Mouse (Mus musculus): ENCODE measurements around the gene Spcs3.
"Not testable (repeated sequence)": the region's sequence is repeated elsewhere in the genome, so short reads cannot be mapped to it uniquely, and the experiment has no call there.

Spcs3 gene

DNA sequence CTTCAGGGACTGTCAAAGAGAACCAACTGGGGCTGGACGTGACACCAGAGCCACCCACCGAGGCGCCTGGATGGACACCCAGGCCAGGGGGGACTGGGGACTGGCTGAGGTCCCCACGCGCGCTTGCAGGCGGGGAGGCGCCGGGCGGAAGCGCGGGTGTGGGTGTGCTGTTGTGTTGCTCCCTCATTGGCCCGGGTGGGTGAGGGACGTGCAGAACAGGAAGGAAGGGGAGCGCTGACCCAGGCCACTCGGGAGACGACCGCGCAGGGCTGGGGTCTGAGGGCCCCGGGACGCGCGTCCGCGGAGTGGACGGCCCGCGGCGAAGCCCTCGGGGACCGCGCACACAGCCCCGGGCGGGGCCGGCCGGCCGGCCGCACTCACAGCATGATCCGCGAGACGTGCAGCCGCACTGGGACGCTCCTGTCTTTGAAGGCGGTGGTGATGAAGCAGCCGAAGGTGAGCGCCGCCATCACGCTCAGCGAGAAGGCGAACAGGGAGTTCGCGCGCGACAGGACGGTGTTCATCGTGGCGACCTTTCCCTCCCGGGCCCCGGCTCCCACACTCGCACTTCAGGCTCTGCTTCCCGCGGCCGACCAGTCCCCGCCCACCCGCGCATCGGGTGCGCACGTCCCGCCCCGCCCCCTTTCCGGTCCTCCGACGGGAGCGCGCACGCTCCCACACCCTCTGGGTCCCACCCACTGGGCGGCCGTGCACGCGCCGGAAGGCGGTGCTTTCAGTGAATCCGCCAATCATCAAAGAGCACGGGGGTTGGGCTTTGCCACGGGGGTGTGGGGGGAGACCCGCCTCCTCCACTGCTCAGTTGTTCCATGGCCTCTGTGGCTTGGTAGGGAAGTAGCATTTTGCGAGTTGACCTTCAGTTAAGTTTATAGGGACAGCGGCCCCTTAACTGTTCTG is at the start of gene Spcs3, which contains the start of gene Asb5:
TSS of gene Spcs3 (minus strand) at position 617 of the 915 bp plus-strand sequence.
TSS of gene Asb5 (plus strand) at position 199 of the 915 bp plus-strand sequence.
- DNase-seq: peak; percentile 94

- no peak for DNase-seq
Measured at GRCm38 (mm10) chr8:54570618-54571609, 41.1 kb upstream of the Spcs3 start.

- no peak for DNase-seq
Measured at GRCm38 (mm10) chr8:54567168-54567567, 37.4 kb upstream of the Spcs3 start.

GRCm38 (mm10) chr8:54565603-54566260 is 35.9 kb upstream of the Spcs3 start:
- DNase-seq: no peak

GRCm38 (mm10) chr8:54565181-54565580 is 35.4 kb upstream of the Spcs3 start:
- DNase-seq: no peak

DNA sequence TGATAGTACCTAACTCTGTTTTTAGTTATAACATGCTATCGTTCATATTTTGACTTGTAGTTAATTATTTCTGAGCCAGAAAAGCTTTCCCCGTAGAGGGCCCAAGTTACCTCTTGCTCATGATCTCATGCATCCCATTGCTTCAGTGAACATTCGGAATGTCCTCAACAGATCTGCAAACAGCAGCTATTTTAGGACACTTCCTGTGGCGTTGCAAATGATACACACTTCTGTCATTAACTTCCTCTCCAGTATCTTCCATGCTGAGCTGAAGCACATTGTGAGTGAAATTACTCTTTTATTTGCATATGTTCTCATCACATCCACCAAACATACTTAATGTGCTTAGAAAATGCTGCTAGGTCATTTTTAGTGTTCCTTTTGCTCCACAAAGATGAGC is 32.3 kb upstream of the Spcs3 start:
- no peak for DNase-seq

DNA sequence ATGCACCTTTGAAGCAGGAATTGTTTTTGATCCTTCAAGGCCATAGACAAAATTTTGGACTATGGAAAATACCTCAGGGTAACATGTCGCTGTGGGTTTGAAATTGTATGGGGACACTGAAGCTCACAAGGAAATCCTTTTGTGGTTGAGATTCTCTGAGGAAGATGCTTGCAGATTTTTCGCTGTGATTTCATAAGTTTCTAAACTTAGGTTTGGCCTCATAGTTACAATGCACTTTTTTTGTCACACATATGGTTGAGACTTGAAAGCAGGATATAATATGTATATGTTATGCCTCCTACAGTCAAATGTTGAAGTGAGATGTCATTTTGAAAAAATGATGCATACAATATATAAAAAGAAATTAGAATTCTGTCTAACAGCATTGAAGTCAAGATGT is 25.1 kb upstream of the Spcs3 start:
- DNase-seq: no peak

GRCm38 (mm10) chr8:54550026-54550574 is 20.3 kb upstream of the Spcs3 start:
- DNase-seq: no peak

DNA sequence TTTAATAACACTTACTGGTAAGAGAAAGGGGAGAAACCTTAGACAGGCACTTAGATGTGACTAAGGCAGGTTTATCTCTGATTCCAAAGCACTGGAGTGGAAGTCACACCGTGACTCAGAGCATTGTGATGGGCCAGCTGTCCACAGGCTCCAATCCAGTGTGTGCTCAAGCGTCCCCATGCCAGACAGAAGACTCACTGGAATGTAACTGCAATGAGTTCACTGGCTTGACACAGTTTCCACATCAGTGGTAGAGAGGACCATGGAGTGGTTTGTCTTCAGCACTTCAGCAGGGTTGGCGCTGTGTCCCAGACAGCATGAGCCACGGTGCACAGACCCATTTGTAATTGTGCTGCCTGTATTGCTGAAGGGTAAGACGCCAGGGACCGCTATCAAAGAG is 18.6 kb upstream of the Spcs3 start:
- no peak for DNase-seq

DNA sequence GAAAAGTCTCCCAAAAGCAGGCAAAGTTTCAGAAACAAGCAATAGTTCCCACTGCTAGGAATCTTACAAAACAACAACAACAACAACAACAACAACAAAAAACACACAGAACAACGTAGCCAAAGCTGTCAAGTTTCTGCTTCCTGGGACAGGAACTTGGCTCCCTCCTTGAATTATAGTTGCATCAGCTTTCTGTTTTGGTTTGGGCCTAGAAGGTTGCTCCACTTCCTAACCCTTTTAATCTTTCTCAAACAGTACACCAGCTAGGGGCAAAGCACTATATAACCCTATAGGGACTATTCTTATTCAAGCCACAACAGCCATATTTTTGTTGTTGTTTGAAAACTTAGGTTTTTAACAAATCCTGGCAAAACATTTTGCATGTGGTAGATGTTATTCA is 11.5 kb upstream of the Spcs3 start:
- DNase-seq: no peak

DNA sequence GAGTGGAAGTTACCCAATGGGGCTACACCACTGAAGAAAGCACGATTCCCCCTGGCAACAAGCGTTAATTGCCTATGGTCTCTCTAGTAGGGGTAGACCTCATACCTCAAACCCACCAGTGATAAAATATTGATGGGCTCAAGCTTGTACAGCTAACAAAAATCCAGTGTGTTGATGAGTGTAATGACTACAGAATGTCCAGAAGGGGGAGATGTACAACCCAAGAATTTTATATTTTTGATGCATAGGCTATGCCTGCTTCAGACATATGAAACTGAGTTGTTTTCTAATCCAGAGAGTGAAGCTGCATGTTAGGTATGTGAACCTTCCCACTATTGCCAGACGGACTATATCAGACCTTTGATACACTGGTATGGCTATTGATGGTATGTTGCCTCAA is 7.5 kb upstream of the Spcs3 start:
- no peak for DNase-seq

GRCm38 (mm10) chr8:54535172-54535571 is 5.4 kb upstream of the Spcs3 start:
- DNase-seq: no peak

DNA sequence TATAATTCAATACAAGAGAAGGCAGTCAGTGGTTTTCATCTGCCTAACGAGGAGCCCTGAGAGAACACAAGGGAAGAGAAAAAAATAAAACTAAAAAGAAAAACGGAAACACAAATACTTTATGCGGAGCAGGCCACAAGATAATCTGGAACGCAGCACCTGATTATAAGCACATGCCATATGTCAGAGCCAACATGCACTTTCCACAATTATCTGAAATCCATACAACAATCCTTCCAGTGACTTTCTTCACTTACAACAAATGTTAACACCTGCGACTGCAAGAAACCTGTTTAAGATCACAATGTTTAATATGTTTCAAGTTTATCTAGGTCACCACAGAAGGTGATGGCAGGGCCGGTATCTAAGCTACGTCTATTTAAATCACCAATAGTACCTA is 1.2 kb downstream of the Spcs3 start:
- DNase-seq: no peak

- no peak for DNase-seq
Measured at GRCm38 (mm10) chr8:54526700-54527099, 3.1 kb downstream of the Spcs3 start.

DNA sequence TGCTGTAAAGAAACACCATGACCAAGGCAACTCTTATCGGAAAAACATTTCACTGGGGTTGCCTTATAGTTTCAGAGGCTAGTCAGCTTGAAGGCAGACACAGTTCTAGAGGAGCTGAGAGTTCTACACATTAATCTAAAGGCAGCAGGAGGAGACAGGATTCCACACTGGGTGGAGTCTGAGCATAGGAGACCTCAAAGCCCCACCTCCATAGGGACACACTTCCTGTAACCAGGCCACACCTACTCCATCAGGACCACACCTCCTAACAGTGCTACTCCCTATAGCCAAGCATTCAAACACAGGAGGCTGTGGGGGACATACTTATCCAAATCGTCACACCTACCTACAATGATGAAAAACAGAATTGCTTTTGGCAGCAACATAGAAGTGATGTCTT is 4.2 kb downstream of the Spcs3 start:
- DNase-seq: no peak

DNA sequence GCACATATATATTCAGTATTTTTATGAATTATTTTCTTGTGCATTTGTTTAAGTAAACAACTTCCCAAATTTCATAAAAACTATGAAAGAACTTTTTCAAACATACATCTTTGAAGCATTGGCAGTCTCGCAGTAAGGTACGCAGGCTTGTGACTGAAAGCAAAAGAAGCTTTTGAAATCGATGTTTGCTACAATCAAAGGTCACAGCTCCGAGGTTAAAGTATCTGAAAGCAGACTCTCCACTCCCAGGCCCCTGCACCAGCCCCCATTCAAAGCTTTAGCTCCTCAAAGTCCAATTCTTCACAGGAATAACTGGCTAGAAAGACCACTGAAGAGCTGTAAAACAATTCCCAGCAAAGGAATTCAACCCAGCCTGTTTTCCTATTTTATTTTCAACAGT is 9.3 kb downstream of the Spcs3 start:
- no peak for DNase-seq

GRCm38 (mm10) chr8:54518756-54519460 is 10.9 kb downstream of the Spcs3 start:
- DNase-seq: no peak

- DNase-seq: not testable (repeated sequence)
Measured at GRCm38 (mm10) chr8:54512200-54512599, 17.6 kb downstream of the Spcs3 start.

- DNase-seq: no peak
Measured at GRCm38 (mm10) chr8:54511791-54512190, 18.0 kb downstream of the Spcs3 start.

DNA sequence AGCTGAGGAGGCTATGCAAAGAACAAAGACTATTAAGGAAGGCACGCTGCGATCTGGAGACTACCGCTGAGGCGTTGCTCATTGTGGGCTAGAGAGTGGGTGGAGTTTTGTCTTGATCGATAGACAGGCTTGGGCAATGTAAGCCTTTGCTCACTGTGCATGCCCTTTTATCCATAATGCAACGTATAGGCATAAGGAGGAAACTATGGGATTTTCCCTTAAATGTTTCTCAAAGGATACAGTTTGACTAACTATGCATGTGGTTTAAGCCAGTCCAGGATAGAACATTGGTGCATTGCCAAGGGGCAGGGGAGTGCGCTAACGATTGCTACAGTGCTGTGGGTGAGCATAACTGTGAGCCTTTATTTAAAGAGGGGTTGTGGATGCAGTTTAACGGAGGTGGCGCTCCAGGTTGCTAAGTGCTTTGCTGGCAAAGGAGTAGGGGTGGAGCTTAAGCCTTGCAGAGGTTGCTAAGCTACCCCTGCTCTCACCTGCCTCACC is 20.5 kb downstream of the Spcs3 start:
- peak; percentile 14 to 22 for DNase-seq

DNA sequence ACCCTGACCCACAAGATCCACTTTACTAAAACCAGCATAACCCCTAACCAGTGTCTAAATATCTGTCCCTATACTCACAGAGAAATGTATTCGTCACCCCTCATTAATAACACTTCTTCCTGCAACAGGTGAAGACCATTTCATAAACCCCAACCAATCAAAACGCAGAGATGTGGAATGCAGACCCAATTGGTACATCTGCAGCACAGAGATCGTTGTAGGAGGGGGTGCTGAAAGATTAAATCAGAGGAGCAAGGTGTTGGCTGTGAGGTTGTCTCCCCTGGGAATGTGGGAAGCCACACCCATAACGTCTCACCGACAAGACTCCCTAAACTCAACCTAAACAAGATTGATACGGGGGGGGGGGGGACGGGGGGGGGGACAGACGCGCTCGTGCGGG is 21.0 kb downstream of the Spcs3 start:
- no peak for DNase-seq

DNA sequence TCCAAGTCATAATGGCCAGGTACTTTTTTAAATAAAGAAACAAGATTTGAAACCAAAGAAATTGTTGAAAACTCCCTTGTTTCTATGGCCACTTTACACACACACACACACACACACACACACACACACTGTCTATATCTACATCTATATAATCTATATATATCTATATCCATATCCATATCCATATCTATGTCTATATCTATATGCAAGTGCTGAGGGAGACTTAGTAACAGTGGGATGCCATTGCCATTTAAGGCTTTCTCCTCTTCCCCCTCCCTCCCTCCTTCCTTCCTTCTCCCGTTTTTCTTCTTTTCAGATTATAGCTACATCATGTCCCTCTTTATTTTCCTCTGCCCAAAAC is 21.7 kb downstream of the Spcs3 start:
- no peak for DNase-seq
